Mouse (Mus musculus): ENCODE measurements at regions not wholly inside any gene's neighbourhood (a gene's known extent, or its start where the extent isn't known, plus 50 kb on each side); places are given as distances from the start of the nearest gene placed in this dataset.
A peak's percentile ranks its signal among the peaks of the same experiment; 100 is the strongest.

DNA sequence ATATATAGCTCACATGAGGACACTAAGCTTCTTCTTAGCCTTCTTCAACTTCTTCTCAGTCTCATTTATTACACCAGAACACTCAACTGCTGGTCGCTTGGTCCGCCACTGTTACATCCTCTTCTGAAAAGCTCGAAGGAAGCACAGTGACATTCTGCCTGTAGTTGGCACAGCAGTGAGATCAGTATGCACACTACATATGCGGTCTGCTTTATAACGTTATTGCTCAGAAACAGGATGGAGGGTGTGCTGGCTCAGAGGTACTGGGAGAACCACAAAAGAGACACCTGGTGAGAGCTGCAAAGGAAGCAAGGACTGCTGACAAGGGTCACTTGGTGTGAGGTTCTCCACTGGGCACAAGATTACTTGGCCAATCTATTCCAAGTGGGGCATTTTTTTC lies 179.5 kb downstream of the Ets1 start:
- no peak for DNase-seq (ENCODE audit: low spot score in 2 of 2)

DNA sequence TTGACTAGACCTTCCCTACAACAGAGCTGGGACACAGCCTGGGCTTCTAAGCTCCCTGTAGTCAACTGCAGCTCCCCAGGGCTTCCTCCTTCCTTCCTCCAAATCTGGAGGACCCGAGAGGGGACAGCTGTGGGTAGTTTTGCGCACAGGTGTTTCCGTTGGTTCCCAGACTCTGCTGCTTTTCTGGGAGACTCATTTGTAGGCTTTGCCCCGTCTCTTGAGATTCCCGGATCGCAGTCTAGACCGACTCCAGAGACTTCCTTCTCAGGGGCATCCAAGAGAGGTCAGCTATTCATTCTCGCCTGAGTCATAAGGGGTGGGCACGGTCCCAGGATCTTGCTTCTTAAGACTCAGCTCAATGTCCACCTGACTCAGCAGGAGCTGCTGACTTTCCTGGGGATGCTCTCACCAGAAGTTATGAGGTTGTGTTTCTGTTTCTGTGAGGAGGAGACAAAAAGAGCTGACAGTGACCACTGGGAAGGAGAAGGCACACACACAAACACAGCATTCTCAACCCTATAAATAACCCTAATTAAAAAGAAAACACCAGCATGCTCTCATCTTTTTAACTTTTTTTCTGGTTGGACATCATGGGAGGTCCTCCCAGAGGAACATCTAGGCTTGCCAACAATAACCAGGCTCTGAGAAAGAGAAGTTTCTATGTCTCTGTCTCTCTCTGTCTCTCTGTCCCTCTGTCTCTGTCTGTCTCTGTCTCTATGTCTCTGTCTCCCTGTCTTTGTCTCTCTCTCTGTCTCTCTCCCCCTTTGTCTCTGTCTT lies 180.8 kb downstream of the Ets1 start:
- DNase-seq (ENCODE audit: low spot score in 2 of 2) = peak in 1 of 2 experiments; percentile 31

DNA sequence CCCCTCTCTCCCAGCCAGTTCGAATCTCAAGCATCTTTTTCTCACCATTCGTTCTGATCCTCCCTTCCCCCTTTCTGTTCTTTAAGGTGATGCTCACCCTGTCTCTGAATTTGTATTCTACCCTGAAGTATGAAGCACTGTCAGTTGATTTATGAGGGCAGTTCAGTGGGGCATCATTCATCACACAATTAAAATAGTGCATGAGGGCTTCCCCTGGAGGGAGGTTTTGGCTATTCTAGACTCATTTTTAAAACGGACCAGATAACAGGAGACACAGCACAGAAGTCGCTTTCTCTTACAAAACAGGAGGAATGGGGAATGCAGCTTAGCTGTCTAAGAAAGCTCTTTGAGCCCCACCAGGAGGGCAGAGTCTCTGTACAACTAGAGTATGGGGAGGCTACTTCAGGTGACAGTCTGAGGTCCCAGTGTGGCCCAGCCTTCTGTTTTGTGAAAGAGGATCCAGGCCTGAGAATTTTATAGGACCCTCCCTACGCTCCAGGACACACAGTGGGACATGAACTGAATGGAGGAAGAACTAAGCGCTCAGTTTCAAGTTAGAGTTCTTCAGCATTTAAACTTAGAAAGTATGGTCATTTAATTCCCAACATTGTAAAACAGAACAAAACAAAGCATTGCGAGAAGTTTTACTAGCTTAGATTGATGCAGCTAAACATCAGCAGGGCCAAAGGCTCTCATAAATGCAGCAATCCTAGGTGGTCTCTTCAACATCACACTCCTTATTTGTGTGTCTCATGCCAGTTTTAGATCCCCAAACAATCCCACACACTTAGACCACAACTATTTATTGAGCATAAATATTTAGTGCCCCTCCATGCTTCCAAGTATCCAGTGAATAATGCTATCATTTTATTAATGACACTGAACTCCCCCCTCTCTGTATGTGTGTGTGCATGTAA lies 181.7 kb downstream of the Ets1 start:
- no peak for DNase-seq (ENCODE audit: low spot score in 2 of 2)

DNA sequence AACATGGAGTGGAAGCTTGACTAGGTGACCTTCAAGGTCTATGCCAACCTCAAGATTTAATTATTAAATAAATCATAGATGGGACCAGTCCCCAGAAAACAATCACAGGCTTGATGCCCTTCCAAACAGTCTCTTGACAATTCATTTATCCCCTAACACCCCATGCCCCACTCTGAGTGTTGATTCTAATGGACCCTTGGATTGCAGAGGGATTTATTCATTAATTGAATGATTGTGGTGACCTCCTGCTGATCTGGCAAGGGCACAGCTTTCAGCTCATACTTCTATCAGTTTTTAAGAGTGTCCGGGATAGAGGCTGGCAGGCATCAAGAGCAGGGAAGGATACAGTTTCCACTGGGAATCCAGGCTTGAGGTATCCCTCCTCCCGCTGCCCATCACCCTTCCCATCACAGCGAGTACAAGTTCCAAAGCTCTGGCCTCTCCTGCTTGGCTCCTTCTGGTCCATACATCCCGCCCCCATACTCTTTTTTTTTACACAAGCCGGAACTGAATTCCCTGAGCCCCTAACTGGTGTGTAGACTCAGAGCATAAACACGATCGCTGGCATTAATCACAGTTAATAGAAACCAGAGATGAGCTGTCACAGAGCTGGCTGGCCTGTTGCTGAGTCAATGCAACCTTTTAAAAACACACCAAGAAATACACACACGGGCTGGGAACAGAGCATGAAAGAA lies 187.6 kb downstream of the Ets1 start:
- DNase-seq (ENCODE audit: low spot score in 2 of 2) = no peak

DNA sequence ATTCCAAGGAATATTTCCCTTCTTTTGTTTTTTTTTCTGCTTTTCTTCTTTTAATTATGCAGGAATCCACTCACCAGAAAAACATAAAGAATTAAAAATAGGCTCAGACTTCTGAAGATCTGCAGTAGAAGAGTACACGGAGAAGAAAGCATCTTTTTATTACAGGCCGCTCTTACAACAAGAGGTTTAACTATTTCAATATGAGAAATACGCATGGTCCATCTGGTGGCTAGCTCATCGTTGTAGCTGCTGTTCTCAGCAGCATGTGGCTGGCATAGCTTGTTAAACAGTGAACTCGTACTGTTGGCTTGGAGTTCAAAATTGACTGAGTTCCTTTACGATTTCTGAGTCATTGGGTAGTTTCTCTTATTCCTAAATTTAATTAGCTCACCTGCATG lies 188.1 kb downstream of the Ets1 start:
- no peak for DNase-seq (ENCODE audit: low spot score in 2 of 2)

DNA sequence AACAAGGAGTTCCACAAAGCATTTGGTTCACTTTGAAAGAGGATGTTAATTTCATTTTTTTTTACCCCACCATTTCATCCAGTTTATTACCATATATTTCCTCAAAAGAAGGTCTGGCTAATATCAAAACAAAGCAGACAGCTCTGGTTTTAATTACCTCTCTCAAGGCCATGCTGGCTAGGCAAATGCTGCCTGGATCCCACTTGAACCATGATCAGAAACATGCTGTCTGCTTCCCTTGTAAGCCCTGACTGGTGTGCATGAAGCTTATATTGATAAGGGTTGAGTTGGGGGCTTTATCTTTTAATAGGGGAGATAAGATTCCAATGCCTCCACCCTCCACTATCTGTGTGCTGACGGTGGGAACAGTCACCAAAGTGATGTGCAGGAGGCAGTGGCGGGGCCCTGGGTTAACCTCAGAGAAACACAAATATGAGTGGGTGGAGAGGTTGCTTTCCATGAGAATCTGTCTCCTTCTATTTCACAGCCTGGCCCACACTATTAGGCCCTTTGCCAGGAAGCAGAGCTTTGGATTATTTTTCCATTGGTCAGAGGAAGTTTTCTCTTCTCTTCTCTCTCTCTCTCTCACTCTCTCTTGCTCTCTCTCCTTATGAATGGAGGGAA lies 194.4 kb downstream of the Ets1 start:
- DNase-seq (ENCODE audit: low spot score in 2 of 2) = no peak

DNA sequence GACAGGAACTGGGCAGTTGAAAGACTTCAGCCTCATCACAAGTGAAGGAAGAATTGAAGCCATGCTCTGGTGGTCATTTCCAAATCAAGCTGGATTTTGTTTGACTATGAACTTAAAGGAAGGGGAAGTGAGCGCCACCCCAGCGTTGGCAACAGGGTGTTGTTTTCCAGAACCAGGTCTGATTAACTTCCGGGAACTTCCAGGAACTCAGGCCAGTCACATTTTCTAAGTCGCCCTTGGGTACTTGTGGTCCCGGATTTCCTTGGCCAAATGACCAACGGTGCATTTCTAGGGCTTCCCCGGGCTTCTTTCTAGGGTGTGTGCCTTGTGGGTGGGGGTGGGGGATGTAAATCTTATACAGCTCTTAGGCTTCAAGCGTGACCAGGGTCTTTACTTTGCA lies 197.4 kb downstream of the Ets1 start:
- DNase-seq (ENCODE audit: low spot score in 2 of 2) = no peak

DNA sequence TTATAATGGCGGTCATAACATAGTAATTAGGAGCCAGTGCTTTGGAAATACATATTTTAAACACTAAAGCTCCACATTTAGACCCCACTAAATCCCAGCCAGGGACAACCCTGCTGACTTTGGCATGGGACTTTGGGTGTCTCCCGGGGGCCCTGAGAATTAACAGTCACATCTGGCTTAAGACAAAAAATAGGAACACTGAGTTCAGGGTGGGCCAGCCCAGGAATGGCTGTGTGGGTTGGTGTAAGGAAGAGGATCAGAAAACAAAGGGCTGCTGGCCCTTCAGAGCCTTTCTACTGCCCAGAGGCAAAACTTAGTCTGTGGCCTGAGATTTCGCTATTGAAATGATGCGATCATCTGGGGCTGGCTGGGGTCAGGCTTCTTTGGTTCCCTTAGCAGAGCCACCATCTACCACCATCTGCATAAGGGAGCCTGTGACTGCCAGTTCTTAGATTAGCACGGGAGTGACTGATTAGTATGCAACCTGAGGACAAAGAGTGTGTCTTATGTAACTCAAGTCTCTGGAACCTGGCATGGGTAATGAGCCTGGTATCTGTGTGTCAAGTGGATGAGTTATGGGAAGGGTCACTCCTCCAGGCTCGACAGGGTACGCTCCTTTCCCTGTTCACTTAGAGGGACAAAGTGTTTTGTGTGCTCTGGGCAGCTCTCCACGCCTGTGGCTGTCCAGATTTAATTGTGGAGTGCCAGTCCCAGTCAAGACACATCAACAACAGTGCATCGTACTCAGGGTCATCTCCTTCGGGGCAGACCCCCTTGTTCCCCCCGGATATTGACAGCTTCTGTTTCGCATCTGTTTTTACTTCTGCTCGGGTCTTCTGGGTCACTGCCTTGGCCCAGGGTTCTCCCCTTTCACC lies 199.0 kb downstream of the Ets1 start:
- DNase-seq (ENCODE audit: low spot score in 2 of 2) = no peak

DNA sequence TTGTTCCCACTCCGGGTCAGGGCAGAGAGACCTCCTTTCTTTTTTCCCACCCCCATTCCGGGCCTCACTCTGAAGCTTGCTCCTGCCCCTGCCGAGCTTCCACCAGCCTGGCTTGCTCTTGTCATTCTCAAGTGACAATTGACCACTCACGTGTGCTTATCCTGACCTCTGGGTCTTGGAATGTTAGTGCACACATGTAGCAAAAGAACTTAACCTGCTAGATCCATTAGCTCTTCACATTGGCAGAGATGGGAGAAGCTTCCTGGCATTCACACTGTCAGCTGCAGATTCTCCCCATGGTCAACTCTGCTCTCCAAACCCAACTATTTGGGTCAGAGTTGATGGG lies 199.6 kb downstream of the Ets1 start:
- no peak for DNase-seq (ENCODE audit: low spot score in 2 of 2)

DNA sequence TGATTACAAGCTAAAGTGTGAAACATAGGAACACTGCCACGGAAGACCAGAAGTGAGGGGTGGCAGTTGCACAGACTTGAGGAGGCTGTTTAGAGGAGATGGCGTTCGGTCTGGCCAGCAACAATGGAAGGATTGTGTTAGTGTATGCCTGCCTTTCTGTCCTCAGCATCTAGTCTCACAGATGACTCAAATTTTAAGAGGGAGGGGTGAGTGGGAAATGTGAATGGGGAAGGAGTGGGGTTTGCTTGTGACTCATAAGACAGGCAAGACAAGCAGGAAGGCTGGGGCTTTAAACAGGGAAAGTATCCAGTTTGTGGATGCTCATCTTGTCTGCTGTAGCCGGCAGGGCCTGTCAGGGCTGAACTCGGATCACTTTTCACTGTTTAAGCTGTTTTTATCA lies 200.3 kb downstream of the Ets1 start:
- no peak for DNase-seq (ENCODE audit: low spot score in 2 of 2)

DNA sequence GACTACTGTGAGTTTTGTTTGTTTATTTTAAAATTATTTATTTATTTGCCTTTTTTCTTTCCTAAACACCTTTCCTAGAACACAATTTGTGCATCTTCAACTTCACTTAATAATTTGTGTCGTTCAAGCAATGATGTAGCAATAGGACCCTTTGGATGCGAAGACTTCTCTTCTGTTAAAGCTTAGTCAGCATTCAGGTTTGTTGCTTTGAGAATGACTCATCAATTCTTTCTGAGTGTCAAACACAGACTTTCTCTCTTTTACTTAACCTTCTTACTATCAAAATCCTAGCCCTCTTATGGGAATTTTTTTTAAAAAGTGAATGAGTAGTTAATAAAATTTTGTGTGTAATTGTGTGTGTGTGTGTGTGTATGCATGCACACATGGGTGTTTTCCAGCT lies 211.3 kb downstream of the Ets1 start:
- DNase-seq (ENCODE audit: low spot score in 2 of 2) = no peak

DNA sequence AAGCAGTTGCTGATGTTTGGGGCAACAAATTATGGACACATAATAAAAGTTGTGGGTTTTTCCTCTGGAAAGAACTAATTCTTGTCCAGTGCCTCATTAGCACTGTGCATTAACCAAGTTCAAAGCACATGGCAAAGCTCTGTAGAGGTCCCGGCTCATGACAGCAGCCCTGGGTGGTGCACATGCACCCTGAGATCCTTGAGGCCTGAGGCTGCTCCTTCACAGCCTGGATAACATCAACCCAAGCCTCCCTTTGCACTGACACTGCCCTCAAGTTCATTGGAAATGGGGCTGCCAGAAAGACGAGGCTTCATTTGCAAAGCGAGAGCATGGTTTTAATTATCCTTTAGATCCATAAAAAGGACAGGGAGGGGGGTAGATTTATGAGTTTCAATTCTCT lies 216.3 kb downstream of the Ets1 start:
- no peak for DNase-seq (ENCODE audit: low spot score in 2 of 2)

DNA sequence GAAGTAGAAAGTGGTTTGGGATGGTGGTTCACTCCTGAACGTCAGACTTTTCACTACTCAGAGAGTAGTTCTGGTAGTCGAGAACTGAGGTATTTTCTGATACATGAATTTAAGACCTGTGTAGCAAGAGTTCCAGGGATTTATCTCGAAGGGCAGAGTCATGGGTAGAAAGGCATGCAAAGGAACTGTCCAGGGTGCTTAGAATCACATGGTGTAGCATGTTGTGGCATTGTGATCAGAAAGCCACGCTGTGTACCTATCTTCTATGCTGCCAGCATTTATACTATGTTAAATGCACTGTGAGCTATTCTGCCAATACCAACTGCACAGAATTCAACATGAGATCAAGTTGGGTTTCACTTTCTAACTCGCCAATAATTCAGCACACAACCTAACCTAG lies 227.3 kb downstream of the Ets1 start:
- no peak for DNase-seq (ENCODE audit: low spot score in 2 of 2)

DNA sequence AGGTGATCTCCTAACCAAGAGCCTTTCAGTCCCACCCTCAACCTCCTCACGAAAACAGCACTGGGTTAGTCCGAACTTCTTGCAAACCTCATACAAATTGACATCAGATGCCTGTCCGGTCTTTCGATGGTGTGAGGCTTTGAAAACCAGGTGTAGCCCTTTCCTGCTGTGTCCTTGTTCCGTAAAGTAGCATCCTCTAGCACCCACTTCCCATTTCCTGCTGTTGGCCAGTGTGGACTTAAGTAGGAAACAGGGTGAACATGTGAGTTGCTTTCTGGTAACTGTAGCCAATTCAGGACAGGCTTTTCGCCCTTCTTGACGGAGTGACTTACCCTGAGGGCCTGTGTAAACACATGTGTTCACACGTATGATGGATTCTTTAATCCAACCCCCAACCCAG lies 232.9 kb downstream of the Ets1 start:
- DNase-seq (ENCODE audit: low spot score in 2 of 2) = no peak

DNA sequence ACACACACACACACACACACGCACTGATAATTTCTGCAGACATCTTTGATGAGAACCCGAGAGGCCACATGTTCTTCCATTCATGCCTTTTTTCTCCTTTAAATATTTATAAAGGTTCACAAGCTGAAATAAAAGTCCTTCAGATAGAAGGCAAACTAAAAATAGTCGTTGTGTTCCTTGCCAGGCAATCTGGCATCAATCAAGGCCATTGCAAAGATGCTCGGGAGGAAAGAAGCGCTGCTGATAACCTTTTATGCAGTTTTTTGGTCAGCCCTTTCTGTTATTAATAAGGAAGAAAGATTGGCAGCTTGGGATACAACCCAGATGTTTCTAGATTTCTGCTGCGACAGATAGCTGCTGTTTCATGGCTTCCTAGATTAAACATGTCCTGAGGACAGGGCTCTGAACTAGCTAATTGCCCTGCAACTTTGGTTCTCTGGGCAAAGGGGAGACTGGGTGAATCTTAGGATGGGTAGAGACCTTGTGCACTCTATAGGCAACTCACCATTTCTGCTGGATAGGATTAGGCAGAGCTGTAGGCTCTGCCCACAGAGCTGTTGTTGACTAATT lies 238.4 kb downstream of the Ets1 start:
- peak in 1 of 2 experiments; percentile 8 for DNase-seq (ENCODE audit: low spot score in 2 of 2)

DNA sequence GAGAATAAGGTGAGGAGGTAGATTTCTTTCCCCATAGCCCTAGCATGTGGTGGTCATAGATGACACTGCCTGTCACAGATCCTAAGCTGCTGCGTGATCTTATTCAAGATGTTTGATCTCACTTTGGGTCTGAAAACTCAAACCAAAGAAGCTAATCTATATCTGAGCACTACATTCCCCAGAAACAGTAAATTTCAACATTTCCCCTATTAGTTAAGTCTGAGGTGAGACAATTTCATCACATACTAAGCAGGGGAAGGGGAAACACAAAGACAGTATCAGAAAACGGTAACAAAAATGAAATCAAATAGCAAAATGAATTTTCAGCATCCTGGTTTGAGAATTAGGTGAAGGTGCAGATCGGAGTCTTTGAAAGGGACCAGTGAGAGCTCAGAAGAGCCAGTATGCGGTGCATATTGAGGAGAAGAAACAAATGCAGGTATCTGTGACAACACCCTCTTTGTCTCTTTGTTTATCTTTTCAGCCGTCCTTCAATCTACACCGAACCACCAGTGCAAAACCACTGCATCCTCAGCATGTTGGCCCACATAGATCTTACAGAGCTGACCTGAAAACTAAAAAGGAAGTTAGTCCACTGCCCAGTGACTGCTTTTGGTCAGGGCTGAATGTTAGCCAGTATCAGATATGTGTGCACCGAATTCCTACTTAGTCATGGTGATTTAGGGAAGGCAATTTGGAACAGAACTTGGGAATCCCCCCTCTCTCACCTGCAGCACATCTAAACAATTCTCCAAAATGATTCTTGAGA lies 247.0 kb downstream of the Ets1 start:
- DNase-seq (ENCODE audit: low spot score in 2 of 2) = no peak

DNA sequence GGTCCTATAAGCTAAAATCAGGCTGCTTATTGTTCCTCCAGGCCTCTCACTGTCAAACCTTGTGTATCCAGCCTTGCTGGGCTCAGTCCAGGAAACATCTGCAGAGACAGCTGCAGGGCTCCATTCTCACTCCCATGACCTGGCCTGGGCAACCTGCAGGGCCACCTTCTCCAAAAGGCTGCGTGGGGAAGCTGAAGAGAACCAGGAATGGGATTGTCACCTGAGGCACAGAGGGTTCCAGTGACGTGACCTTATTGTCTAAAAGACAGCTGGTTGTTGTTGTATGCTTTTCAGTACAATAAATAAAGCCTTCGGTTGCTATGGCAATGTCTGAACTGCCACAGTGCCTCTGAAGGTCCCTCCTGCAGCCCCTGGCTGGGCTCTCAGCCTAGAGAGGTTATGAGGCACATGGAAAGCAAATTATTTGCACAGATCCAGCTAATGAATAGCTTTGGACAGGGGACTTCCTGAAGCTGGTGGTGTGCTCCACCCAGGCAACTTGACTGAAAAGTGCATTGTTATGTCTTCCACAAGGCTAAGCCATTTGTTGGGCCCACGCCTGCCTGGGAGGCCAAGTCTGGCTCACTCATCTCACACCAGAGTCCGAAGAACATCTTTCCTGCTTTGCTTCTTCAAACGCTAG lies 250.1 kb downstream of the Ets1 start:
- DNase-seq (ENCODE audit: low spot score in 2 of 2) = no peak

DNA sequence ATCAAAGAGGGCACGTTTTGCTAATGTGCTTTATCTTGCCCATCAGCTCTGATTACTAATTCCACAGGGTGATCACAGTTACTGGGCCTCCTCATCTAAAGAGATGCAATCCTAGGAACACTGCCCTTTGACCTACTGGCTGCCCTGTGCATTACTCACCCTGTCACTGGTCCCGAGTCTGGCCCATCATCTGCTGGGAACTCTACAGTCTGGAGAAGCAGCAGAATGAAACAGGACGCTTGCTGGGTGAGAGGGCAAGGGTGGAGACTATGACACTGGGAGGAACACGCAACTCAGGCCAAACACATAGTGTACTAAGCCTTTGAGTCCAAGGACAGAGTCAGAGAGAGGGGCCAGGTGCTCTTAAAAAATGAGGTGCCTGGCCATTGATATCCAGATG lies 263.8 kb downstream of the Ets1 start:
- DNase-seq (ENCODE audit: low spot score in 2 of 2) = no peak

DNA sequence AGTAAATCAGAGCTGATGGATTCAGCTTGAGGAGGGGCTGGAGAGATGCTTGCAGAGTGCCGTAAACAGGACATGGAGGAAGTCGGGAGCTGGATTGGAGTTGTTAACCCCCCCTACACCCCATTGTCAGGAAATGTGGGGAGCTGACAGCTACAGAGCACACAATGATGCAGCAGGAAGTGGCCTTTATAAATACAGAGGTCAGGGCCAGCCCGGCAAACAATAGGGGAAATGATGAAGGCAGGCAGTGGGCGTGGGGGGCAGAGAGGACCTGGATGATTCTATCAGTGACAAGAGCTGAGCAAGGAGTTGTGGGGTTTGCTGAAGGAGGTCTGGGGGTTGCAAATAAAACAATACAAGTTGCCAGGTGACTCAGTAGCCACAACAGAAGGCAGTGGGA lies 265.3 kb downstream of the Ets1 start:
- DNase-seq (ENCODE audit: low spot score in 2 of 2) = peak; percentile 8 to 39

All from adrenal gland, adult 18-20 months (tissue).